Mouse (Mus musculus) CH12F3 (cell line): Measurements from ENCODE around the gene Pxmp2.

Source experiments
- in situ Hi-C: fragments of 300-500 bp; cut with MboI; formaldehyde crosslinking; loops from 2 replicates; pipeline ENCODE4 v1.14.3; 2020; ENCODE audit warnings: low sequenced_read_pairs

Gene Pxmp2

GRCm38 (mm10) chr5:110231638-110232037, 54.3 kb downstream of the Pxmp2 start:
- in situ Hi-C loops = no loop called here

GRCm38 (mm10) chr5:110230780-110231461, 55.1 kb downstream of the Pxmp2 start, which contains the start of gene Ankle2:
Ankle2 (plus strand) TSS chr5:110231004.
- in situ Hi-C loops = no loop called here

GRCm38 (mm10) chr5:110230401-110230779, 55.6 kb downstream of the Pxmp2 start:
- in situ Hi-C loops = no loop called here

- in situ Hi-C loops = no loop called here
Observed at GRCm38 (mm10) chr5:110227336-110227883, 58.6 kb downstream of the Pxmp2 start.

GRCm38 (mm10) chr5:110225056-110225455, 60.9 kb downstream of the Pxmp2 start:
- in situ Hi-C loops = no loop called here
